Mouse (Mus musculus): ENCODE data around the gene Gemin6. TPM values are rescaled to one million over a fixed set of nuclear protein-coding genes. Genes with fewer than 3 reads are reported as not detected.
"Not testable (repeated sequence)": the region's sequence is repeated elsewhere in the genome, so short reads cannot be mapped to it uniquely, and the experiment has no call there.

Gemin6 gene
- polyA plus RNA-seq, 1 experiment from 2014 or later, result 66.2 TPM

- no peak for DNase-seq (ENCODE audit: low spot score)
- peaks cover 94% of the 10 kb centered on the region for H3K36me3 ChIP-seq
- H3K4me3 ChIP-seq, result no peak overlapping the region
- H3K27me3 ChIP-seq (ENCODE audit: low read depth, poor library complexity, severe bottlenecking), result no peaks in the 10 kb centered on the region
- H3K4me1 ChIP-seq, result no peaks in the 10 kb centered on the region
- 92% methylated on average over 9 of the region's 9 CpGs for WGBS
- H3K27ac ChIP-seq (replicated peaks), result no peak overlapping the region
- H3K9me3 ChIP-seq (replicated peaks), result no peaks in the 10 kb centered on the region
Measured at GRCm38 (mm10) chr17:80241594-80241993, 17.4 kb downstream of the Gemin6 start.

- no peaks in the 10 kb centered on the region for H3K27me3 ChIP-seq (ENCODE audit: low read depth, poor library complexity, severe bottlenecking)
- no peak overlapping the region for H3K4me3 ChIP-seq
- no peak overlapping the region for H3K27ac ChIP-seq (replicated peaks)
- DNase-seq (ENCODE audit: low spot score), result no peak
- no peaks in the 10 kb centered on the region for H3K4me1 ChIP-seq
- no peaks in the 10 kb centered on the region for H3K9me3 ChIP-seq (replicated peaks)
- WGBS, result 83% methylated on average over 13 of the region's 13 CpGs
- H3K36me3 ChIP-seq, result peaks cover 99% of the 10 kb centered on the region
Measured at GRCm38 (mm10) chr17:80243116-80243515, 18.9 kb downstream of the Gemin6 start.

GRCm38 (mm10) chr17:80252757-80253525, 28.7 kb downstream of the Gemin6 start:
- Histone ChIP-seq H3K4me3 (no peak overlapping the region), H3K36me3 (peaks cover 100% of the 10 kb centered on the region), H3K4me1 (no peaks in the 10 kb centered on the region), H3K9me3 (replicated peaks) (no peaks in the 10 kb centered on the region), H3K27ac (replicated peaks) (no peak overlapping the region), H3K27me3 (ENCODE audit: low read depth, poor library complexity, severe bottlenecking) (no peaks in the 10 kb centered on the region)
- no peak for DNase-seq (ENCODE audit: low spot score)
- WGBS, result 80% methylated on average over 13 of the region's 13 CpGs

GRCm38 (mm10) chr17:80254421-80254820, 30.2 kb downstream of the Gemin6 start:
- DNase-seq (ENCODE audit: low spot score), result no peak
- no peak overlapping the region for H3K27ac ChIP-seq (replicated peaks)
- 98% methylated on average over 5 of the region's 5 CpGs for WGBS
- H3K36me3 ChIP-seq, result peaks cover 100% of the 10 kb centered on the region
- H3K9me3 ChIP-seq (replicated peaks), result no peaks in the 10 kb centered on the region
- no peaks in the 10 kb centered on the region for H3K27me3 ChIP-seq (ENCODE audit: low read depth, poor library complexity, severe bottlenecking)
- no peak overlapping the region for H3K4me3 ChIP-seq
- no peaks in the 10 kb centered on the region for H3K4me1 ChIP-seq

- H3K9me3 ChIP-seq (replicated peaks), result no peaks in the 10 kb centered on the region
- H3K36me3 ChIP-seq, result peaks cover 100% of the 10 kb centered on the region
- no peak overlapping the region for H3K27ac ChIP-seq (replicated peaks)
- 78% methylated on average over 13 of the region's 13 CpGs for WGBS
- peak; percentile 32 for DNase-seq (ENCODE audit: low spot score)
- H3K27me3 ChIP-seq (ENCODE audit: low read depth, poor library complexity, severe bottlenecking), result no peaks in the 10 kb centered on the region
- H3K4me1 ChIP-seq, result no peaks in the 10 kb centered on the region
- no peak overlapping the region for H3K4me3 ChIP-seq
Measured at GRCm38 (mm10) chr17:80255208-80255607, 31.0 kb downstream of the Gemin6 start.

- peaks cover 91% of the 10 kb centered on the region for H3K36me3 ChIP-seq
- no peaks in the 10 kb centered on the region for H3K27me3 ChIP-seq (ENCODE audit: low read depth, poor library complexity, severe bottlenecking)
- H3K4me3 ChIP-seq, result no peak overlapping the region
- H3K27ac ChIP-seq (replicated peaks), result no peak overlapping the region
- no peak for DNase-seq (ENCODE audit: low spot score)
- WGBS, result 89% methylated on average over 4 of the region's 4 CpGs
- no peaks in the 10 kb centered on the region for H3K9me3 ChIP-seq (replicated peaks)
- H3K4me1 ChIP-seq, result no peaks in the 10 kb centered on the region
Measured at GRCm38 (mm10) chr17:80267065-80267464, 42.8 kb downstream of the Gemin6 start.

GRCm38 (mm10) chr17:80268151-80268550, 43.9 kb downstream of the Gemin6 start:
- H3K4me1 ChIP-seq, result no peaks in the 10 kb centered on the region
- no peaks in the 10 kb centered on the region for H3K9me3 ChIP-seq (replicated peaks)
- H3K27ac ChIP-seq (replicated peaks), result no peak overlapping the region
- DNase-seq (ENCODE audit: low spot score), result no peak
- H3K36me3 ChIP-seq, result peaks cover 92% of the 10 kb centered on the region
- no peaks in the 10 kb centered on the region for H3K27me3 ChIP-seq (ENCODE audit: low read depth, poor library complexity, severe bottlenecking)
- 97% methylated on average over 3 of the region's 3 CpGs for WGBS
- H3K4me3 ChIP-seq, result no peak overlapping the region

GRCm38 (mm10) chr17:80270622-80271021, 46.4 kb downstream of the Gemin6 start:
- not testable (repeated sequence) for H3K4me3 ChIP-seq; H3K9me3 ChIP-seq (replicated peaks); H3K27ac ChIP-seq (replicated peaks); DNase-seq (ENCODE audit: low spot score); H3K27me3 ChIP-seq (ENCODE audit: low read depth, poor library complexity, severe bottlenecking); H3K4me1 ChIP-seq
- 97% methylated on average over 7 of the region's 7 CpGs for WGBS
- H3K36me3 ChIP-seq, result peaks cover 92% of the 10 kb centered on the region

Other genes starting within 250 kb of the Gemin6 start
- gene Hnrnpll, start 162.1 kb upstream of the Gemin6 start, polyA plus RNA-seq (2016; fragmentation: Nextera tagmentation; extraction: Ambion mirVana), result 85.2 and 86.7 TPM in 2 replicates
- gene Galm, start 97.0 kb upstream of the Gemin6 start, polyA plus RNA-seq (2016; fragmentation: Nextera tagmentation; extraction: Ambion mirVana), result 8.1 and 9.9 TPM in 2 replicates
- 795 and 858 TPM in 2 replicates for gene Srsf7, start 17.1 kb upstream of the Gemin6 start, polyA plus RNA-seq (2016; fragmentation: Nextera tagmentation; extraction: Ambion mirVana)
- gene Ttc39d, start 17.0 kb upstream of the Gemin6 start, polyA plus RNA-seq (2016; fragmentation: Nextera tagmentation; extraction: Ambion mirVana), result 0.06 and 0.19 TPM in 2 replicates
- 32.8 and 37.2 TPM in 2 replicates for gene Morn2, start 65.8 kb downstream of the Gemin6 start, polyA plus RNA-seq (2016; fragmentation: Nextera tagmentation; extraction: Ambion mirVana)
- 15.1 and 21.2 TPM in 2 replicates for gene Dhx57, start 66.0 kb downstream of the Gemin6 start, polyA plus RNA-seq (2016; fragmentation: Nextera tagmentation; extraction: Ambion mirVana)
- 0.26 and 0.44 TPM in 2 replicates for gene Arhgef33, start 83.0 kb downstream of the Gemin6 start, polyA plus RNA-seq (2016; fragmentation: Nextera tagmentation; extraction: Ambion mirVana)
- 0.73 and 1.4 TPM in 2 replicates for gene Gm10190, start 149.1 kb downstream of the Gemin6 start, polyA plus RNA-seq (2016; fragmentation: Nextera tagmentation; extraction: Ambion mirVana)